Mouse (Mus musculus) frontal cortex, adult 2 months (tissue): ENCODE data around the gene Ptpn20. TPM values are rescaled to one million over a fixed set of nuclear protein-coding genes. Genes with fewer than 3 reads are reported as not detected.

Experiments
- DNase-seq, 2 experiments: peaks; one replicate each; pipeline ENCODE4 v3.0.0; 2022; ENCODE audit warnings: low spot score in 1 of 2; ENCODE audit errors: extremely low spot score in 1 of 2
- polyA plus RNA-seq: library from polyadenylated mRNA; depleted of rRNA; stranded (reverse); fragments of >200 nt; gene quantifications from 2 replicates; pipeline ENCODE4 v1.2.3, GENCODE M21; 2012; rRNA removed

Gene Ptpn20
- polyA plus RNA-seq, 1 experiment: 0.68 TPM

- peak in 1 of 2 experiments; percentile 83 for DNase-seq
These were observed 84.5 kb downstream of the Ptpn20 start for GRCm38 (mm10) chr14:33673350-33674087.

DNA sequence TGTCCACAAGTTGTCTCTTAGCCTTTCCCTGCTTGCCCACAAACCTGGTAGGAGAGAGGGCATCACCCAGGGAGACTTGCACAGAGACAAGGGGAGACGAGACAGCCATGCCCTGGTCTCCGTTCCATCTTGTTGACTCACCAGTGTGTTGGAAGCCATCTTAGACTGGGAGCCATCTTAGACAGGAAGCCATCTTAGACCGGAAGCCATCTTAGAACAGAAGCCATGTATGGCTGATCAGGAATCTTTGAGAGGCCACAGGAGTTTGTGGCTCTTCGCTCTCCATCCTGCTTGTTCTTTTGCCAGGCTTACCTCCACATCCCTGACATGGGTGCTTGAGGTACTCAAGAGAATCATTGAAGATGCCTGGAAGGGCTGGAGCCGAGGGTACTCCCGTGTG, 89.0 kb downstream of the Ptpn20 start:
- no peak for DNase-seq

DNA sequence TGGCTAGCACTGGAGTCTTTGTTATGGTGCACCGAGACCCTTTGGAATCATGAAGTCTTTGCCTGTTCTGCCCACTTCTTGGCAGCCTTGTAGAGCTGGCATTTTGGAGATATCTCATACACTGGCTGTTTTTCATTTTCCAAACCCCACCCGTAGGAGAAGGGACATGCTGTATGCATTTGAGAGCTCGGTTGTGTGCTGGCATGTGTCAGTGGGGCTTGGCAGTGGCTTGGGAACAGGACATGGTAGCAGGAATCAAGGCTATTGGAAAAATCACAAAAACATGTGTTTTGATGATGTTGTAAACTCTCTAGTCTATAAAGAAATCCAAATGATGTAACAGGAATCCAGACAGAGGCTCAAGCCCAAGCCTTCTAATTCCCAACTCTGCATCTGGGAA, 89.7 kb downstream of the Ptpn20 start:
- no peak for DNase-seq

DNA sequence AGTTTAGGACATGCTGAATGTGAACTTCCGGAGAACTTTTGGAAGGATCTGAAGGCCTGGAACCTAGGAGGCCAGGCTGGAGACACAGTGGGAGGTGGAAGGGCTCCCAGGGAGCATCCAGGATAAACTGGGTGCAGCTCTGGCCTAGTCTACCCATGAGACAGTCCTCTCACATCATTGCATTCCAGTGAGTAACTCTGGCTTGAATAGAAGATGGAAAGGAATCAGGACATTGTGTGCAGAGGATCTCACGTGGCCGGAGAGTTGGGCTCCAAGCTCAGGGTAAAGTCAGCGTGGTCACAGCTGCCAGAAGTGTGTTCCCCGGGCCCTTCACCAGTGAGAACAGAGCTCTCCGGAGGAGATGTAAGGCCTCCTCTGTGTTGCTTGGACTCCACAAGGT, 91.6 kb downstream of the Ptpn20 start:
- DNase-seq: no peak

- no peak for DNase-seq
These were observed 93.8 kb downstream of the Ptpn20 start for GRCm38 (mm10) chr14:33682768-33683167.

GRCm38 (mm10) chr14:33683701-33684100, 94.7 kb downstream of the Ptpn20 start:
- peak in 1 of 2 experiments; percentile 9 for DNase-seq

- no peak for DNase-seq
These were observed 98.5 kb downstream of the Ptpn20 start for GRCm38 (mm10) chr14:33687444-33688028.

DNA sequence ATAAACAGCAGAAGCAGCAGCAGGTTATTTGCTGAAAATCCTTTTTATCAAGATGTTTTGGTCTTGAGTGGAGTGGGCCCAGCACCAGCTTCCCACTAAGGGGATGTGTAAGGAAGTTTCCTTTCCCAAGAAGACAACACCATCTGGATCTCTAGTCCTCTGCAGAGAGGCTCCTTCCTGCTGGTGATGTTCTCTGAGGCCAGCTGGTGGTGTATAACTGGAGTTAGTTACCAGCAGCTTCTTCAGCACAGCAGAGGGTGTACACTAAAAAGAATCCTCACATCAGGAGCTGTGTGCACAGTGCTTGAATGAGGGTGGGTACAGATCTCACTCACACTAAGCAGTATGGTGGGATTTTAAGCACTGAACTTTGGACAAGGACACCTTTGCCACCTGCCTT, 100.0 kb downstream of the Ptpn20 start:
- DNase-seq: peak; percentile 9 to 30

Other genes with a start within 250 kb of the Ptpn20 start
- 58.5 and 66.2 TPM in 2 replicates for gene Mapk8, start 142.0 kb upstream of the Ptpn20 start, polyA plus RNA-seq
- 0.62 and 0.82 TPM in 2 replicates for gene Frmpd2, start 117.5 kb upstream of the Ptpn20 start, polyA plus RNA-seq